Mouse (Mus musculus): ENCODE measurements around the gene Pikfyve.

- TF ChIP-seq POLR2A (IDR thresholded peaks at IDR 0.05; ENCODE audit: borderline replicate concordance, insufficient read depth, low read length) (no peak), CTCF (IDR thresholded peaks at IDR 0.05; ENCODE audit: borderline replicate concordance, insufficient read depth, low read depth, low read length) (no peak)
Measured at GRCm38 (mm10) chr1:65154814-65155213, 31.7 kb upstream of the Pikfyve start.
